Mouse (Mus musculus): ENCODE data around the gene Yeats4.

Gene Yeats4

DNA sequence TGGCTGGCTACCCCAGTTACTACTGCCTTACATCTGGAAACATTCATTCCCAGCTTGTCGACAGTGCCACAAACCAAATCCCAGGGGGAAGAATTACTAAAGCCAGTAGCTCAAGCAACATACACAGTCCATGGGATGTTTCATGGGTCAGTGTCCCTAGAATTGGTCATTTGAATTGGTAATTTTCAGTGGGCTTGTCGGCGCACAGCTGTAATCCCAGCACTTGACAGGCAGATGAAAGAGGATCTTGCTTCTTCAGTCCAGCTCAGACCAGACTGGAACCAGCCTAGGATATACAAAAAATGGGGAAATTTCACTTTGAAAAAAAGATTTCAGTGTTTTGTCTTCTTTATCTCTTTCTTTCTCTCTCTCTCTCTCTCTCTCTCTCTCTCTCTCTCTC is 24.6 kb downstream of the Yeats4 start:
- DNase-seq: no peak

DNA sequence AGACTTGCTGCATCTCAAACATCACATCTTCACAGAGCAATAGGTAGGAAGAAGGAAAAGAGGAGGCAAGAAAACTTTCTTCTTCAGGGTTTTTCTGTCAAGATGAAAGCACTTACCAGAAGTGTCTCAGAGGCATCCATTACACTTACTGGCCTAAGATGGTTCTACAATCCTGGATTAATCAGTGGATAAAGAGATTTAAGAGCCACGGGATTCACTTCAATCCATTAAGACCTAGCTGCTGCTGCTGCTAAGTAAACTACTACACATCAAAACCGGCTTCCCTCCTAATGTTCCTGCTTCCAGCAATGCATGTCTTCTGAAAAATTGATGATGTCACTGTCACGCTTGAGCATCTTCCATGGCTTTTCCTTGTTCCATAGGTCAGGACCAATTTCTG is 27.6 kb downstream of the Yeats4 start:
- no peak for DNase-seq

DNA sequence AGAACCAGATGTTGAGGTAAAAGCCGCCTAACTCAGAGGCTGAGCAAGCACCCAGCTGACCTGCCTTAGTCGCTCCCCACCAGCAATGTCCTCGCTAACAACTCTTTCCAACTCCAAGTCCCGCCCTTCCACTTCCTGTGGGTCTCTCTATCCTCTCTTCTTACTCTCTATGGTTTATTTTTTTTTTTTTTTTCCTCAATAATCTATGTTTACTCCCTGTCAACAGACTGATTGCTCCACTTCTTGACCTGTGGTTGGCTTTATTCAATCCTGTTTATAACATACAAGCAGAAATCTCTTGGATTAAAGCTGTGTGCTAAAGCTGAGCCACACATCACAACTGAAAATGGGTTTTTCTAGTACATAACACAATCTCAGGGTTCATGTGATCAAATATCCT is 28.6 kb downstream of the Yeats4 start:
- DNase-seq: no peak

DNA sequence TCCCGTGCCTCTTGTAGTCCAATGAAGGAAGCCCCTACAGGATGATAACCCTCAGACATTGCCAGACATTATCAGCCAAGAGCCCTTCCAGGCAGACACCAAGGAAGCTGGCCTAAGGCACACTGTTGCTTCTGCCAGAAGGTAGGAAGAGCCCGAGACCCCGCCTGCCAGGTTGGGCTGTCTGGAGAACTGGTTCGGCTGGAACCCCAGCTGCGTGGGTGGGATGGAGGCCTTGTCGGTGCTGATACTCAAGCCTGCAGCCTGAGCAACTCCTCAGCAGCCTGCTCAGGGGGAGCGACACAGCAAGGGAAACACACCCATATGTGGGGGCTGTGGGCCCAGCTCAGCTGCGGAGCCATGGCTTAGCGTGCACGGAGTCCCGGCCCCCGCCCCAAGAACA is 29.3 kb downstream of the Yeats4 start:
- no peak for DNase-seq

GRCm38 (mm10) chr10:117193364-117193763 is 30.9 kb downstream of the Yeats4 start:
- no peak for DNase-seq

GRCm38 (mm10) chr10:117185399-117186089 is 38.8 kb downstream of the Yeats4 start:
- no peak for DNase-seq

- DNase-seq: no peak
Measured at GRCm38 (mm10) chr10:117181098-117181497, 43.2 kb downstream of the Yeats4 start.

DNA sequence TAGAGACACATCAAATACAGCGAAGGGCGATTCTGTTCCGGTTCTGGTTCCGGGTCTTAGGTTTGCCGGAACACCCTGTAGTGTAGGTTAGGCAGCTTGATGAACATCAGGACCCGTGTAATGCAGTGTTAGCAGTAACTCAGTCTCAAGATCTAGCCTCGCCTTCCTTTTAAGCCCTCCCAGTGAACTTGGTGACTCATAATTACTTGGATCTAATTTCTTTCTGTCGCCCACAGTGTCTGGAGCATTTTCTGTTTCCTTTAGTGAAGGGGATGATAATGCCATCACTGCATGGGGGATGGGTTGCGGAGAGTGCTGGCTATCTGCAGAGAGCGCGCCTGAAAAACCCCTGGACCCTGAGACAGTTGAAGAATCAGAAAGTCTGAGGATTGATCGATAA is 49.7 kb downstream of the Yeats4 start:
- DNase-seq: no peak

GRCm38 (mm10) chr10:117173566-117174438 is 50.5 kb downstream of the Yeats4 start:
- no peak for DNase-seq

DNA sequence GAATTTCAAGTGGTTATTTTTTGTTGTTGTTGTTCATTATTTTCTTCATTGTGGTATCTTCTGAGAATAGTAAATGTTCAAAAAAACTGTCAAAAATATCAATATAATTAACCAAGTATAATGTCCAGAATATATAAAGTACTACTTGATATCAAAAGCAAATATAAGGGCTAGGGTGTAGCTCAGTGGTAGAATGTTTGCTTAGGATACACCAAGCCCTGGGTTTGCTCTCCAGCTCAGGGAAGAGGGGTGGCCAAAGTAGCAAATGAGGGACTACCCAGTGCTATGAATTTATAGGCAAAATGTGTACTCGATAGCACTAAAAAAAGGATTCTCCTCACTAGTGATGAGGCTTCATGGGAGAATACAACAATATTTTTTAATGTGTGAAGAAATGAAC is 51.2 kb downstream of the Yeats4 start:
- no peak for DNase-seq

GRCm38 (mm10) chr10:117172069-117172468 is 52.2 kb downstream of the Yeats4 start:
- peak; percentile 65 for DNase-seq

DNA sequence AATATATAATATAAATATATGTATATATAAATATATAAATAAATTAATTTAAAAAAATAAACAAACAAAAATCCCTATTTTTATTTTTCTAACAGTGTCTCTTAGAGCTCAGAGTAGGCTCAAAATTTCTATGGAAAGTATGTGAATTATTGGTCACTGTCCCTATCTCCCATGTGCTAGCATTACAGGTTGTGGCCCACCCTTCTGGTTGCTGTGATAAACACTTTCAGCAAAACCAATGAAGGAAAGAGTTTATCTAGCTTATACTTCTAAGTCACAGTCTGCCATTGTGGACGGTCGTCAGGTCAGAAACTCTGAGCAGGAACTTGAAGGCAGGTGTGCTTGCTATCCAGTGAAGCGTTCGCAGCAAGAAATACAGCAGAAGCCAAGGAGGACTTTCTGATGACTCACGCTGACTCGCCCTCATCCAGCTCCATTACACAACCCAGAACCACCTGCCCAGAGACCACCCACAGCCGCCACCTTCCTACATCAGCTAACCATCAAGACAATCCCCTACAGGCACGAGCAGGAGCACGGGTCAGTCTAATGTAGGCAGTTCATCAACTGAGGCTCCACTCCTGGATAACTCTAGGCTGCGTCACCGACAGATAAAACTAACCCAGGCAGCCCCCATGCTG is 57.4 kb downstream of the Yeats4 start:
- DNase-seq: no peak

Data from lung, postnatal 10 days (tissue).